Comparison of ENCODE assay signal across 1 mouse cellular context in the genomic region with DNA sequence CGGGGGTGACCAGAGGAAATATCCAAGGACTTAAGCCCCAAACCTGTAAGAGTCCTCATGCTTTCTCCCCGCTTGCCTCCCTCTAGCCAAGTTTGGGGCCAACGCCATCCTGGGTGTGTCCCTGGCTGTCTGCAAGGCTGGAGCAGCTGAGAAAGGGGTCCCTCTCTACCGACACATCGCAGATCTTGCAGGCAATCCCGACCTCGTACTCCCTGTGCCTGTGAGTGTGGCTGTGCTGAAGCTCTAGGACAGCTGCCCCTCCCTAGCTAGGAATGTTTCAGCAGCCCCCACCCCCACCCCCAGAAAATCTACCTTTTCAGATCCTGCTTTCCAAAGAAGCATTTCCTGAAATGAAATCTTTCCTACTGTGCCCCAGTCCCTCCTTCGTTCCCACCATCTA.
TF ChIP-seq lines count a peak whose summit lies in the region.

No protein-coding gene starts in this region.

TF ChIP-seq in myocyte, 11 proteins besides CTCF, POLR2A, EP300 and RAD21 (continued from another document):
- peak in 1 of 3 experiments; percentile 65 for TF ChIP-seq MYOG (IDR thresholded peaks at IDR 0.05; ENCODE audit: control insufficient read depth in 1 of 3, insufficient read depth in 1 of 3, insufficient read length in 2 of 3, low read depth in 2 of 3)
